Comparison of ENCODE assay signal across 9 mouse cellular contexts in genomic region chr7:112595226-112595850, GRCm38 (mm10).
A peak's percentile ranks its signal among the peaks of the same experiment; 100 is the strongest.
DNase-seq lines count a peak whose midpoint lies in the region; ATAC-seq lines count a peak whose summit lies in the region.
"Had no signal": no experiment of that assay in that cellular context is flagged by ENCODE, and none has a peak within 500 bp of the region (broad histone marks: within the 10 kb centered on the region; RNA-seq: fewer than 3 reads in every experiment).

No protein-coding gene starts in this region.

- H3K9me3 ChIP-seq in midbrain, embryonic 10.5 days (replicated peaks), result no peaks in the 10 kb centered on the region
- no peaks in the 10 kb centered on the region for H3K9me3 ChIP-seq in midbrain, embryonic 13.5 days
- H3K9me3 ChIP-seq in stomach, embryonic 16.5 days (replicated peaks; ENCODE audit: control insufficient read depth, low read length), result no peaks in the 10 kb centered on the region
- H3K9me3 ChIP-seq: neural tube, embryonic 13.5 days had no signal

- peaks cover 15% of the 10 kb centered on the region for H3K4me1 ChIP-seq in midbrain, embryonic 10.5 days
- H3K4me1 ChIP-seq in midbrain, embryonic 13.5 days (replicated peaks), result peaks cover 11% of the 10 kb centered on the region; the same call in 1 of the 2 replicates
- H3K4me1 ChIP-seq in stomach, embryonic 16.5 days (ENCODE audit: control insufficient read depth, insufficient read depth, low read length), result peaks cover 5% of the 10 kb centered on the region; the same call in 1 of the 2 replicates

- WGBS in midbrain, embryonic 10.5 days, result 72% methylated on average over 6 of the region's 6 CpGs
- WGBS in midbrain, embryonic 13.5 days, result 82% methylated on average over 6 of the region's 6 CpGs
- WGBS in stomach, embryonic 16.5 days, result 45% methylated on average over 6 of the region's 6 CpGs

- peak overlapping the region; percentile 52; the same call in 1 of the 2 replicates for H3K27ac ChIP-seq in midbrain, embryonic 10.5 days (replicated peaks)
- no peak overlapping the region for H3K27ac ChIP-seq in midbrain, embryonic 13.5 days
- H3K27ac ChIP-seq in stomach, embryonic 16.5 days (ENCODE audit: low read length), result 0 out of 2 replicates have a peak overlapping the region, but pooled peaks have one; percentile 5
- H3K27ac ChIP-seq: neural tube, embryonic 13.5 days had no signal

- no peak for ATAC-seq in midbrain, embryonic 13.5 days
- peak; percentile 59; the same call in 1 of the 2 replicates for ATAC-seq in stomach, embryonic 16.5 days (ENCODE audit: insufficient read depth, low FRiP score)

- H3K27me3 ChIP-seq in midbrain, embryonic 10.5 days (ENCODE audit: low read depth, poor library complexity, severe bottlenecking), result no peaks in the 10 kb centered on the region
- H3K27me3 ChIP-seq in midbrain, embryonic 13.5 days, result no peaks in the 10 kb centered on the region
- no peaks in the 10 kb centered on the region for H3K27me3 ChIP-seq in stomach, embryonic 16.5 days (ENCODE audit: control insufficient read depth, insufficient read depth, low read length)
- H3K27me3 ChIP-seq: neural tube, embryonic 13.5 days had no signal

- peak; percentile 9 for DNase-seq in embryo, embryonic 10 days (ENCODE audit: low spot score)
- DNase-seq in embryo, embryonic 9.5 days (ENCODE audit: extremely low spot score), result no peak
- DNase-seq in midbrain, embryonic 10.5 days (ENCODE audit: low spot score), result no peak
- peak; percentile 45 for DNase-seq in kidney, postnatal 14 days
- no peak for DNase-seq in layer of hippocampus, postnatal 14 days (ENCODE audit: low spot score in 2 of 2)
- no peak for DNase-seq in cerebellum, adult 8-10 months

- H3K36me3 ChIP-seq in midbrain, embryonic 10.5 days, result no peaks in the 10 kb centered on the region
- H3K36me3 ChIP-seq in midbrain, embryonic 13.5 days, result no peaks in the 10 kb centered on the region
- no peaks in the 10 kb centered on the region for H3K36me3 ChIP-seq in stomach, embryonic 16.5 days (ENCODE audit: control insufficient read depth, insufficient read depth, low read length)
- H3K36me3 ChIP-seq: neural tube, embryonic 13.5 days had no signal

- no peak overlapping the region for H3K4me3 ChIP-seq in midbrain, embryonic 10.5 days
- no peak overlapping the region for H3K4me3 ChIP-seq in midbrain, embryonic 13.5 days (replicated peaks)
- no peak overlapping the region for H3K4me3 ChIP-seq in stomach, embryonic 16.5 days (replicated peaks; ENCODE audit: low read length)
- H3K4me3 ChIP-seq: neural tube, embryonic 13.5 days had no signal

- H3K9ac ChIP-seq in midbrain, embryonic 13.5 days (replicated peaks), result no peak overlapping the region
- no peak overlapping the region for H3K9ac ChIP-seq in stomach, embryonic 16.5 days (ENCODE audit: low read length)
- H3K9ac ChIP-seq: neural tube, embryonic 13.5 days had no signal

- H3K4me2 ChIP-seq in midbrain, embryonic 13.5 days (replicated peaks), result no peak overlapping the region
- H3K4me2 ChIP-seq in stomach, embryonic 16.5 days (ENCODE audit: low read depth, low read length), result no peak overlapping the region
- H3K4me2 ChIP-seq: neural tube, embryonic 13.5 days had no signal

Comparison
In these comparisons a context has a peak if more than half of its experiments do, and no peak if none do; other contexts are left out.
1. DNase-seq: peak in embryo, embryonic 10 days (single experiment) and kidney, postnatal 14 days (single experiment); none in embryo, embryonic 9.5 days (single experiment), midbrain, embryonic 10.5 days (single experiment), layer of hippocampus, postnatal 14 days (0 of 2) and cerebellum, adult 8-10 months (single experiment).